Mouse (Mus musculus) brain, embryonic 14.5 days (tissue): Measurements from ENCODE around the gene Kcnh2.

ENCODE experiments used
- CTCF ChIP-seq: fragments of 200-500 bp; IDR thresholded peaks from 2 replicates; pipeline ENCODE4 v1.5.1; 2012; ENCODE audit warnings: inconsistent platforms, mild to moderate bottlenecking, moderate library complexity, borderline replicate concordance; ENCODE audit not compliant: insufficient read depth, insufficient read length; ENCODE audit errors: extremely low read depth
- POLR2A ChIP-seq: fragments of 200-500 bp; IDR thresholded peaks from 2 replicates; pipeline ENCODE4 v1.6.1; 2012; ENCODE audit warnings: mild to moderate bottlenecking, inconsistent platforms, borderline replicate concordance; ENCODE audit not compliant: poor library complexity, insufficient read depth, insufficient read length, severe bottlenecking; ENCODE audit errors: extremely low read depth

DNA sequence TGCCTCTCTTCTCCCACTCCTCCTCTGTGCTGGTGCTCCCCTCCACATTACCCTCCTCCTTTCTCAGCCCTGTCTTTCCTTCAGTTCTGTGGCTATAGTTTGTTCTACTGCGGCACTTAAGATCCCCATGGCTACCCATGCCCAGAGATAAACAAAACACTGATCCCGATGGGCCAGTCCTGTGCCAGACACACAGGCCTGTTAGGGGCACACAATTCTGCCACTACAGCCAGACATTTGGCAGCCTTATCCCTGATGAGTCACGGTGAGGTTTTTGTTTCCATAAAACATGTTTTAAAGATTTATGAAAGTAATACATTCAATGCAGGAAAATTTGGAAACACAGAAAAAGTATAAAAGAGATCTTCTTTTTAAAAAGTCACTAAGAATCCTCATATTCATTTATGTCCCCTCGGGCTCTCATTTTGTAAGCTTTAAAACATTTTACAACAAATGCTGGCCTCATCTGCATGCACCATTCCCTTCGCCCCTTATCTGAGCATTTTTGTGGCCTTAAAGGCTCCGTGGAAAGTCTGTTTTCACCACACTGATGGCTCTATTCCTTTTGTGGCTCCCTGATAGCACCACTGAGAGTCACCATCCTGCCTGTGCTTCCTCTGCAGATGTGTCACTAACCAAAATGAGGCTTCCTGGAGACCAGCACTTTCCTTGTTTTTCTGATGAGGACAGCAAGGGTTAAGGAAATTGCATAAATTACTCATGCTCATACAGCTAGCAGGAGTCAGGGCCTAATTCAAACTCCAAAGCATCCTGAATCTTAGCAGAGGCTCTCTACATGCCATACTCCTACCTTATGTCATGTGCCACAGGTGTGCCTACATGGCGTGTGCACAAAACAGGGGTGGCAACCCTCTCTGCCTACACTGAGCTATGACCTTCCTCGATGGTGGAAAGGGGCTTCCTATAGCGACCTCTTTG lies 77.5 kb downstream of the Kcnh2 start:
- TF ChIP-seq POLR2A = no peak
- no peak for TF ChIP-seq CTCF
